Mouse (Mus musculus) thymus, adult 2 months (tissue): ENCODE measurements around the gene Ramp3.

ENCODE experiments used
- CTCF ChIP-seq: fragments of 200-500 bp; IDR thresholded peaks from 2 replicates; pipeline ENCODE4 v1.5.1; 2012; ENCODE audit warnings: mild to moderate bottlenecking, control low read depth, low read length, moderate library complexity, borderline replicate concordance; ENCODE audit not compliant: control insufficient read depth, poor library complexity, insufficient read depth; ENCODE audit errors: extremely low read depth
- POLR2A ChIP-seq: fragments of 200-500 bp; IDR thresholded peaks from 2 replicates; pipeline ENCODE4 v1.6.1; 2012; ENCODE audit warnings: mild to moderate bottlenecking, low read length, control low read depth, moderate library complexity; ENCODE audit not compliant: control insufficient read depth, poor library complexity, insufficient read depth; ENCODE audit errors: extremely low read depth

DNA sequence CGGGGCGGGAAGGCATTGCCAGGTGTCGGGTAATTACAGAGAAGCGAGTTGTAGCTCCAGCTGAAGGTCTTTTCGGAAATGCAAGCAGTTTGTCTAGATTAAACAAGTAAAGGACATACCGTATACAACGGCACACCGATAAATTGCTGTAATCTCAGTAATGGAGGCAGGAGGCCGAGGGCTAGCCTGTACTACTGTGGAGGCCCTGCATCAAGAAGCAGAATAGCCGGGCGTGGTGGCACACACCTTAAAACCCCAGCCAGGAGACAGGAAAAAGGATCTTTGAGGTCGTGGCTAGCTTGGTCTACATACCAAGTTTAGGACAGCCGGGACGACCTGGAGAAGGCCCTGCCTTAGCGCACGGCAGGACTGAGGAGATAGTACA lies 31.9 kb upstream of the Ramp3 start:
- no peak for TF ChIP-seq POLR2A
- TF ChIP-seq CTCF: no peak
